Mouse (Mus musculus) neural tube, embryonic 13.5 days (tissue): ENCODE measurements around the gene Gimap8. TPM values are rescaled to one million over a fixed set of nuclear protein-coding genes. Genes with fewer than 3 reads are reported as not detected.

Source experiments
- ATAC-seq: fragments of 200-750 bp; cut with Nextera tagmentation; 2 replicates; pipeline ENCODE4 v1.8.0; 2017; ENCODE audit warnings: low read depth, mild to moderate bottlenecking, moderate TSS enrichment, moderate library complexity
- H3K27ac ChIP-seq: fragments of 300-500 bp; sonication (generic); replicated peaks from 2 replicates; pipeline ENCODE4 v1.5.1; 2015; ENCODE audit warnings: moderate library complexity, mild to moderate bottlenecking, inconsistent platforms
- H3K27me3 ChIP-seq: fragments of 300-500 bp; sonication (generic); 2 replicates; pipeline ENCODE4 v1.6.1; 2015; ENCODE audit warnings: mild to moderate bottlenecking, inconsistent platforms
- H3K36me3 ChIP-seq: fragments of 300-500 bp; sonication (generic); 2 replicates; pipeline ENCODE4 v1.6.1; 2015; ENCODE audit warnings: mild to moderate bottlenecking, inconsistent platforms
- H3K4me1 ChIP-seq: fragments of 300-500 bp; sonication (generic); replicated peaks from 2 replicates; pipeline ENCODE4 v1.6.1; 2015; ENCODE audit warnings: inconsistent platforms
- H3K4me2 ChIP-seq: fragments of 300-500 bp; sonication (generic); 2 replicates; pipeline ENCODE4 v1.6.1; 2015; ENCODE audit warnings: inconsistent platforms, mild to moderate bottlenecking, moderate library complexity
- H3K4me3 ChIP-seq: fragments of 300-500 bp; sonication (generic); 2 replicates; pipeline ENCODE4 v1.5.1; 2015; ENCODE audit warnings: mild to moderate bottlenecking, inconsistent platforms
- H3K9ac ChIP-seq: fragments of 300-500 bp; sonication (generic); 2 replicates; pipeline ENCODE4 v1.6.1; 2015; ENCODE audit warnings: moderate library complexity, mild to moderate bottlenecking, inconsistent platforms
- H3K9me3 ChIP-seq: fragments of 300-500 bp; sonication (generic); 2 replicates; pipeline ENCODE4 v1.6.1; 2016; ENCODE audit warnings: inconsistent platforms
- WGBS: fragments of 180-500 bp; shearing (Covaris S2); methylation state at CpG from one replicate; pipeline ENCODE4 v1.1.7; 2015; 5-methylcytosine and 5-hydroxymethylcytosine counted together
- polyA plus RNA-seq: library from polyadenylated mRNA; unstranded; fragments of >200 nt; fragmentation: Nextera tagmentation; extraction: Ambion mirVana; gene quantifications from 2 replicates; pipeline ENCODE4 v1.2.1, GENCODE M21; 2015

Gimap8 gene
- polyA plus RNA-seq, 1 experiment from 2014 or later: 0.74 TPM

DNA sequence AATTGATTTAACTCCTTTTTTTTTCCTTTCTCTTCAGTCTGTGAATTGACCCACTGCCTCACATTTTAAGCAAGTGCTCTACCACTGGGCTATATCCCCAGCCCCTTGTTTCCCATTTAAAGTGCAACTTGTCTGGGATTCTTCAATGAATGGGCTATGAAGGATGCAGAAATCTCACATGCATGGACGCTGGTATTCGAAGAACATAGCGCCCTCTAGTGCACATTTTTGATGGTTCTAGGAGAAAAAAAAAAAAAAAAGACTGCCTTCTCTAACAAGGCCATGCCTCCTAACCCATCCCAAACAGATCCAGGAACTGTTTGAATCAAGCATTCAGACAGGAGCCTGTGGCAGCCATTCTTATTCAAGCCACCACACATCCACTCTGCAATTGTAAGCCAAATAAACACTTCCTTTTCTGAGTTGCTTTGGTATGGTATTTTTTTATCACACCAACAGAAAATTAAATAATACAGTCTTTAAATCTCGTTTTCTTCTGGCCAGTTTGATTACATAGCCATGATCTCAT, 4.2 kb upstream of the Gimap8 start:
- no peak overlapping the region for H3K27ac ChIP-seq
- no peaks in the 10 kb centered on the region for H3K9me3 ChIP-seq
- H3K27me3 ChIP-seq: no peaks in the 10 kb centered on the region
- H3K4me2 ChIP-seq: no peak overlapping the region
- 21% methylated on average over 4 of the region's 4 CpGs for WGBS
- H3K4me1 ChIP-seq: 0 out of 2 replicates have a peak, but pooled peaks cover 2% of the 10 kb centered on the region
- no peak overlapping the region for H3K4me3 ChIP-seq
- ATAC-seq: no peak
- H3K9ac ChIP-seq: no peak overlapping the region
- H3K36me3 ChIP-seq: no peaks in the 10 kb centered on the region

DNA sequence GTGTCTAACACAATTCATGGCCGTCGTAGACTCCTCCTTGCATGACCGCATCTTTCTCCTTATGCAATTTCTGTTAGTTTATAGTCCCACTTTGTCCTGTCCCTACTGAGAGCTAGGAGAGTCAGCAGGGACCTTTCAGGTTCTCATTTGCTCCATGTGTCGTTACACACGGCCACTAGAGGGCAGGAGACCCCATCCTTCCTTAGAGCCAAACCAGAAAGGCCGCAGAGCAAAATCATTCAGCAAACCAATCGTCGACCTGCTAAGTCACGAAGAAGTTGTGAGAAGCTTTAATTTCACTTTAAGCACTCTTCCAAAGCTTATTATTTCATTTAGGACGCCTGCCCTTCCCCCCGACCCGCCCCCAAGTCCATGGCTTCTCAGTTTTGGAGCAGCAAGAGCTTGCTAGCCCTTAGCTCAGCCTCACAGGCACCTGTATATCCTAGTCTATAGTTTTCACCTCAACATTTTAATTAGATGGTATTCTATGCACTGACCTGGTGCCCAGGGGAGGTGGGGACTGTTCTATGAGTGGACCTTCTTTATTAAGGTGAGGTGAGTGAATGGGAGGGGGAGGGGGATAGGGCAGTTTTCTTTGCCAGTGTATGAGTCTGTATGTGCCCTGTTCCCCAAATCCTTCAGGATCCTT, 1.2 kb upstream of the Gimap8 start:
- 14% methylated on average over 12 of the region's 12 CpGs for WGBS
- Histone ChIP-seq H3K27me3 (no peaks in the 10 kb centered on the region), H3K9me3 (no peaks in the 10 kb centered on the region), H3K27ac (no peak overlapping the region), H3K4me1 (no peaks in the 10 kb centered on the region), H3K4me3 (no peak overlapping the region), H3K36me3 (no peaks in the 10 kb centered on the region), H3K9ac (no peak overlapping the region), H3K4me2 (no peak overlapping the region)
- ATAC-seq: no peak; the same call in 1 of the 2 replicates

DNA sequence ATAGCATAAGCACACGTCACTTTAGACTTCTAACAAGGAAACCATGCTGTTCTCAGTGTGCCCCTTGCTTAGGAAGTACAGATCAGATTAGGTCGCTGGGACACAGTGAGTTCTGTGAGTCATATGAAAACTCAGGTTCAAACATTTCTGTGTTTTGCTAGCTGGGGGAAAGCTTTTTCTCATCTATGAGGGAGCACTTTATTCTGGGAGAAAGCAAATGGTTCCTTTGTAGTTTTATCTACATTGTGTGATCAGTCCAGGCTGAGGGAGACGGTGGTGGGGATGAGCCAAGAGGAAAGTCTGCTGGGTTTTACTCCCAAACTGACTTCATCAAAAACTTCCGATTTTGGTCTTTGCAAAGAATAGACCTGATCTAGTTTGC, 734 bp upstream of the Gimap8 start:
- no peak overlapping the region for H3K9ac ChIP-seq
- no peaks in the 10 kb centered on the region for H3K36me3 ChIP-seq
- H3K4me2 ChIP-seq: no peak overlapping the region
- no peaks in the 10 kb centered on the region for H3K9me3 ChIP-seq
- H3K4me1 ChIP-seq: no peaks in the 10 kb centered on the region
- H3K27ac ChIP-seq: no peak overlapping the region
- no peaks in the 10 kb centered on the region for H3K27me3 ChIP-seq
- no peak for ATAC-seq
- 86% methylated on average over 4 of the region's 4 CpGs for WGBS
- H3K4me3 ChIP-seq: no peak overlapping the region

DNA sequence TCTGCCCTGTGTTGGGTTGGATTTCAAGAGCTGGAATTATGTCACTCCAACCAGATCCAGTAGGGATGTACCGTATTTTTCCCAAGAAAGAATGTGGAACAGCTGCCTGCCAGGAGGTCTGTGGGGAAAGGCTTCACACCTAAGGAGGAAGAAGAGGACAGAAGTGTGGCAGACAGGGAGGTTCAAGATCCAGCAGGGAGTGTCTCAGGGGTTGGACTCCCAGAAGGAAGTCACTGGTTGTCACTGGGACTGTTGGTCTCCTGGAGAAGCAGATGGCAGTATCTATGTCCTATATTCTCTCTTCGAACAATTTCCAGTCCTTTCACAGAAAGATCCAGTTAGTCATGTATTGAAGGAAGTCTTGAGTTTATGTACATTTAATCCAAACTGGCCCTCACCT, 577 bp downstream of the Gimap8 start:
- Histone ChIP-seq H3K4me2 (no peak overlapping the region), H3K9me3 (no peaks in the 10 kb centered on the region), H3K4me3 (no peak overlapping the region), H3K27ac (no peak overlapping the region), H3K9ac (no peak overlapping the region), H3K27me3 (no peaks in the 10 kb centered on the region), H3K36me3 (no peaks in the 10 kb centered on the region), H3K4me1 (no peaks in the 10 kb centered on the region)
- no peak for ATAC-seq
- WGBS: 90% methylated on average over 2 of the region's 2 CpGs

DNA sequence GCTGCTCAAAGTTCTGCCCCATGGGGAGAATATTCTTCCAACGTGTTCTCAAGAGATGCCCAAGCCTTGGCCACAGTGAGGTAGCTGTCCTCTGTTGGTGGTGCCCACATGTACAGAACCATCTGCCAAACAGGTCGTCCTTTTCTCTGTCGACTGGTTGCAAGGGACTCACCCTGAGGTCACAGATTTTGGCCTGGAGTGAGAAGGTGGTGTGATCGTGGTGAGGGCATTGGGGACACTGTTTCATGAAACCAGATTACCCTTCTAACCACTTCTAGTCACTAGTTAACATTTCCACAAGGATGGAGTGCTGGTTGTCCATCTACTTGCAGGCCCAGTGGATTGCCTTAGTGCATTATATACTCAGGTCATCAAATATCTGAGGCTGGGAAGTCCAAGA, 1.7 kb downstream of the Gimap8 start:
- H3K4me2 ChIP-seq: no peak overlapping the region
- no peaks in the 10 kb centered on the region for H3K27me3 ChIP-seq
- H3K9ac ChIP-seq: no peak overlapping the region
- ATAC-seq: no peak
- no peak overlapping the region for H3K27ac ChIP-seq
- H3K36me3 ChIP-seq: no peaks in the 10 kb centered on the region
- H3K4me1 ChIP-seq: no peaks in the 10 kb centered on the region
- WGBS: 91% methylated on average over 4 of the region's 4 CpGs
- no peak overlapping the region for H3K4me3 ChIP-seq
- H3K9me3 ChIP-seq: no peaks in the 10 kb centered on the region

DNA sequence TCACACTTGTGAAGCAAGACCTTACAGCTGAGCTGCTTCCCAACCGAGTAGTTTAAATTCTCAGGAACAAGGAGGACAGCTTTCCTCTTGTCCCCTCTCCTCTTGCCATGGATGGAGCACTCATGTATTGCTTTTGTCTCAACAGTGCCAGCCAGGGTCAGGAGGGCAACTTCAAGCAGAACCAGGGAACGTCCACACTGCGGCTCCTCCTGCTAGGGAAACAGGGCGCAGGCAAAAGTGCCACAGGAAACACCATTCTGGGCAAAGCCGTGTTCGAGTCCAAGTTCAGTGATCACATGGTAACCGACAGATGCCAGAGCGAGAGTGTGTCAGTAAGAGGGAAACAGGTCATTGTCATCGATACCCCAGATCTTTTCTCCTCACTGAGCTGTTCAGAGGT, 3.0 kb downstream of the Gimap8 start:
- Histone ChIP-seq H3K27ac (no peak overlapping the region), H3K4me3 (no peak overlapping the region), H3K4me2 (no peak overlapping the region), H3K9ac (no peak overlapping the region), H3K9me3 (no peaks in the 10 kb centered on the region), H3K27me3 (no peaks in the 10 kb centered on the region), H3K4me1 (no peaks in the 10 kb centered on the region), H3K36me3 (no peaks in the 10 kb centered on the region)
- ATAC-seq: no peak
- WGBS: 87% methylated on average over 9 of the region's 9 CpGs

DNA sequence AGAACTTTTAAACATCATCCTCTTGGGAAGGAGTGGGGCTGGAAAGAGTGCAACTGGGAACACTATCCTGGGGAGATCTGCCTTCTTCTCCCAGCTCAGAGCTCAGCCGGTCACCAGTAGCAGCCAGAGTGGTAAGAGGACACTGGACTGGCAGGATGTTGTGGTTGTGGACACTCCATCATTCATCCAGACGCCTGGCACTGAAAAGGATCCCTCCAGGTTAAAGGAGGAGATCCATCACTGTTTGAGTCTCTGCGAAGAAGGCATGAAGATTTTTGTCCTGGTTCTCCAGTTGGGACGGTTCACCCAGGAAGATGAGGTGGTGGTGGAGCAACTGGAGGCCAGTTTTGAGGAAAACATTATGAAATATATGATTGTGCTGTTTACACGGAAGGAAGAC, 11.7 kb downstream of the Gimap8 start:
- ATAC-seq: no peak
- 87% methylated on average over 5 of the region's 5 CpGs for WGBS

DNA sequence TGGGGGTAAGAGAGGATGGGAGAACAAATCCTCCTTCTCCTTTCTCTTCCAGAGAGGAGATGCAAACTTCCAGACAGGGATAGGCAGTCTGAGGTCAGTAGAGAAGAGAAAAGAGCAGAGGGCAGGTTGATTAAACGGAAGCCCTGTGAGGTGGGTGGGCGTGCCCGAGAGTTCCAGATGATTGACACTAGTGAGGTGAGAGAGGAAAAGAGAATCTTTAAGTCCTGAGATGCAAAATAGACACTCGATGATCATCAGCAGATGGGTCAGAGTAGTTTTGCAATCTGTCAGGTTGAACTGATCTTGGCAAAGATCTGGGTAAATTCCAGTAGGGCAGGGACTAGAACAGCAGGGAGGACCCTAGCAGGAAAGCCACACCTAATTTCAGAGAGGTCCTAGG, 17.7 kb downstream of the Gimap8 start:
- Histone ChIP-seq H3K9ac (no peak overlapping the region), H3K27ac (no peak overlapping the region), H3K4me1 (no peaks in the 10 kb centered on the region), H3K4me3 (no peak overlapping the region), H3K9me3 (no peaks in the 10 kb centered on the region), H3K36me3 (no peaks in the 10 kb centered on the region), H3K27me3 (no peaks in the 10 kb centered on the region), H3K4me2 (no peak overlapping the region)
- no peak for ATAC-seq
- 91% methylated on average over 4 of the region's 4 CpGs for whole genome bisulfite sequencing

More for the DNA sequence above, 11.7 kb downstream of the Gimap8 start:
- no peaks in the 10 kb centered on the region for H3K36me3 ChIP-seq
- H3K27me3 ChIP-seq: no peaks in the 10 kb centered on the region
- no peaks in the 10 kb centered on the region for H3K4me1 ChIP-seq
- H3K4me2 ChIP-seq: no peak overlapping the region
- H3K9ac ChIP-seq: no peak overlapping the region
- H3K4me3 ChIP-seq: no peak overlapping the region
- H3K27ac ChIP-seq: no peak overlapping the region
- H3K9me3 ChIP-seq: no peaks in the 10 kb centered on the region

DNA sequence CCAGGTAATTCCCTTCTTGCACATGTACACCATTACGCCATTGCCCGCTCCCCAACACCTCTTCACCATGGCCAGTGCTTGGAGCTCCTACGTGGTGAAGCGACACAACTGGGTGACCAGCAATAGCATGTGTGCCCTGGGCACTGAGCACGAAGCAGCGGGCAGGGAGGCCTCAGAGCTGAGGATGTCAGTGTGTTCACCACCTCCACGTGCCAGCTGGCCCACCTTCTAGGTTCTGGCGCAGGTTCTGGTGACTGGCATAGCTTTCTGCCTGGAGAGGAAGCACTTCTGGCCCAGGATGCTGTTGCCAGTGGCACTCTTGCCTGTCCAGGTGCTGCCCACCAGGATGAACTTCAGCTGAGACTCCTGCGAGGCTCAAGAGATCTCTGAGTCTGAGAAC, 18.4 kb downstream of the Gimap8 start:
- no peak overlapping the region for H3K4me2 ChIP-seq
- ATAC-seq: no peak
- H3K36me3 ChIP-seq: no peaks in the 10 kb centered on the region
- no peaks in the 10 kb centered on the region for H3K9me3 ChIP-seq
- H3K27ac ChIP-seq: no peak overlapping the region
- no peak overlapping the region for H3K9ac ChIP-seq
- H3K4me3 ChIP-seq: no peak overlapping the region
- no peaks in the 10 kb centered on the region for H3K27me3 ChIP-seq
- H3K4me1 ChIP-seq: no peaks in the 10 kb centered on the region
- 93% methylated on average over 9 of the region's 9 CpGs for whole genome bisulfite sequencing

DNA sequence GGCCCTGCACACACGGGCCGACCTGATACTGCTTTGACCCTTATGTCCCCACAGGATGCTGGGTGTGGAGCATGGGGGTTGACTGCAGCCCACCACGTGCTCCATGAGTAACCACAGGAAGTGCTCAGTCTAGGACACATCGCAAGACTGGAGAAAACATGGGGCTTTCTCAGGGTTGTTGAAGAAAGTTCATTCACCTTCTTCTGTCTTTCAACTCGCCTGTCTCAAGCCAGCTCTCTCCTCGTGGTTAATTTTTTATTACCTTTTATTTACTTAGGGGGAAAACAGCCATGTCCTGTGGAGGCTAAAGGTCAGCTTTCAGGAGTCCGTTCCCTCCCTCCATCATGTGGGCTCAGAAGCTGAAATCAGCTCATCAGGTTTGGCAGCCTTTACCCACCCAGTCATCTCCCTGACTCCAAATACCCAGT, 19.1 kb downstream of the Gimap8 start:
- ATAC-seq: no peak
- Histone ChIP-seq H3K36me3 (no peaks in the 10 kb centered on the region), H3K9me3 (no peaks in the 10 kb centered on the region), H3K4me1 (no peaks in the 10 kb centered on the region), H3K9ac (no peak overlapping the region), H3K4me3 (no peak overlapping the region), H3K4me2 (no peak overlapping the region), H3K27ac (no peak overlapping the region), H3K27me3 (no peaks in the 10 kb centered on the region)
- WGBS: 56% methylated on average over 7 of the region's 7 CpGs

DNA sequence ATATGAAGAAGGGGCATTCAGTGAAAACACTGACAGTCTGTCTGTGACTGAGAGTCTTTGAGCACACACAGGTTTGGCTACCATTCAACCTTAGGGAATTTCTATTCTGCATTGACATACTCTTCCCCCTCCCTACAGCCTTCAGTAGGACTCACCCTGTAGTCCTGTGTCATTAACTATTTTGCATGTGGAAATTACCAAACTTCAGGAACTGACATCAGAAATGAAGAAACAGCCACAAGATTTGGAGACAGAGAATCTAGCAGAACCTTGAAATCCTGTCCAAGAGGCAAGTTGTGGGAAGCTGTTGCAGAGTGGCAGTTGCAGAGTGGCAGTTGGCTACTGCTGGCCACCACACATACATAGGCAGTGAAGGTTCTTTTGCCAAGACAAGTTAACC, 21.0 kb downstream of the Gimap8 start:
- no peaks in the 10 kb centered on the region for H3K9me3 ChIP-seq
- no peaks in the 10 kb centered on the region for H3K36me3 ChIP-seq
- no peak for ATAC-seq
- no peak overlapping the region for H3K4me2 ChIP-seq
- no peaks in the 10 kb centered on the region for H3K27me3 ChIP-seq
- H3K9ac ChIP-seq: no peak overlapping the region
- no peak overlapping the region for H3K4me3 ChIP-seq
- H3K27ac ChIP-seq: no peak overlapping the region
- H3K4me1 ChIP-seq: no peaks in the 10 kb centered on the region

DNA sequence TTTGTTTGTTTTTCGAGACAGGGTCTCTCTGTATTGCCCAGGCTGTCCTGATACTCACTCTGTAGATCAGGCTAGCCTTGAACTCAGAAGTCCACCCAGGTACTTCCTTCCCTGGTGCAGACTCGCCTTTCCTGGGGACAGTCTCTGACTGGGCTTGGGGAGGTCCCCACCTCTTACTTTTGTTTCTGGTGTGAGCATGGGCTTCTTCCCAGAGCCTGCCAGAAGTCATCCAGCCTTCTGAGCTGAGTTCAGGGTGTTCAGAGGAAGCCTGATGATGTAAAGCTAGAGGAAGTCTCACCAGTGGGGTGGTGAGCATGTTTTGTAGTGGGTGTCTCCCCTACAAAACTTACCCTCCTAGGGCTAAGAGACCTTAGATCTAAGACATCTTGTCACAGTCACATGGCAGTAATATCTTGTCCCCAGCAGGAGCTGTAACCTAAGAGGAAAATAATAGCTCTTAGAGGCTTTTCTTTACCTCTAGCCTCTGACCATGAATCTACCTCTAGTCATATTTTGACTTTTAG, 22.5 kb downstream of the Gimap8 start:
- H3K9ac ChIP-seq: no peak overlapping the region
- H3K27ac ChIP-seq: no peak overlapping the region
- 63% methylated on average over 2 of the region's 2 CpGs for WGBS
- no peaks in the 10 kb centered on the region for H3K36me3 ChIP-seq
- no peaks in the 10 kb centered on the region for H3K9me3 ChIP-seq
- H3K4me2 ChIP-seq: no peak overlapping the region
- no peak overlapping the region for H3K4me3 ChIP-seq
- no peaks in the 10 kb centered on the region for H3K4me1 ChIP-seq
- no peaks in the 10 kb centered on the region for H3K27me3 ChIP-seq
- no peak for ATAC-seq
